Mouse (Mus musculus) heart, adult 2 months (tissue): ENCODE measurements around the gene Bdh2.

ENCODE experiments used
- CTCF ChIP-seq: fragments of 200-600 bp; IDR thresholded peaks from 2 replicates; pipeline ENCODE4 v1.8.1; 2022; ENCODE audit warnings: antibody characterized with exemption, mild to moderate bottlenecking, moderate library complexity
- POLR2A ChIP-seq: fragments of 200-500 bp; IDR thresholded peaks from 2 replicates; pipeline ENCODE4 v1.6.1; 2011; ENCODE audit warnings: mild to moderate bottlenecking, low read depth, low read length, control low read depth; ENCODE audit not compliant: insufficient read depth

DNA sequence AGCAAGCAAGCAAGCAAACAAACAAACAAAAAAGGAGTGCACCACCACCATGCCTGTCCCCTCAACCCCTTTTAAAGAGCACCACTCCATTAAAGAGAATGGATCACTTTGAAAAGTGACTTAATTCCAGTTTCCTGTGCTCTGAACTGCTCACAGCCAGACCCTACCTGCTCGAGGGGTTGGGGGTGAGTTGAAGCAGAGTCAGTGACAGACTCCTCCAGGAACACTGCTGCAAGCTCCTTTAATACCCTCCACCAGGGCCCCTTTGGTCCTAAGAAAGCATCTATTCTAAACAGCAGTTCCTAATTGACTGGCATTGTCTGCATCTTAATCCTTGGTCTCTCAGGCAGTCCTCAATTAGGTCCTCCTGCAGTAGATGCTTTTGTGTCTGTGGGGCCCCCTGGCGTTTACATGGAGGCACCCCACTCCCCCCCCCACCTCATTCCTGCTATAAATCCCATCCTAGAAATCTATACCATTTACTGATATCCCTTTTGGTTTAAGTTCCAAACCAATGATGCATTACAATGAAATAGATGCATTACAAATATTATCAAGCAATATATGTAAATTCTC is 32.0 kb downstream of the Bdh2 start:
- TF ChIP-seq POLR2A (no peak), CTCF (no peak)
